Mouse (Mus musculus) embryonic fibroblast, embryonic 13.5 days (primary cell): ENCODE measurements around the gene Cxcl16.

Experiments used
- CTCF ChIP-seq: IDR thresholded peaks from 2 replicates; pipeline ENCODE4 v1.5.1; 2011; ENCODE audit warnings: mild to moderate bottlenecking, control low read depth, low read length, moderate library complexity, borderline replicate concordance; ENCODE audit not compliant: insufficient read depth
- POLR2A ChIP-seq: IDR thresholded peaks from 2 replicates; pipeline ENCODE4 v1.6.1; 2011; ENCODE audit warnings: low read depth, mild to moderate bottlenecking, control low read depth, low read length, moderate library complexity

DNA sequence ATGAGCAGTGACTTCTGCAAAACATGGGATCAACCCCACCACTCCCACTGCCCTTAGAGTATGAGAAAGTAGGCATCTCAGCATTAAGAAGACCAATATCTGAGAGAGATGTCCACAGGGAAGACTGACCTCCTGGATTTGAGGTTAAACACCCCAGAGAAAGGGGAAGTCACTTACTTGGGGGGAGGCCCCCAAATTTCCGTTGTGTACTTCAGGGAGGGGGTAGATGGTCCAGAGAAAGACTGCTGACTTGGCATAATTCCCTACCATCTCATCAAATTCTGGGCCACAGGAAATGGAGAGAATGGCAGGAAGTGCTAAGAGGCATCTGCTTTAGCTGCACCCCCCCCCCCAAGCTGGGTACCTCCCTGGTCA, 26.2 kb downstream of the Cxcl16 start:
- TF ChIP-seq CTCF (no peak), POLR2A (no peak)
